Mouse (Mus musculus): Measurements from ENCODE around the gene Ankrd9. TPM values are rescaled to one million over a fixed set of nuclear protein-coding genes. Genes with fewer than 3 reads are reported as not detected.

Ankrd9 gene
- polyA plus RNA-seq, 1 experiment from 2014 or later: 12.1 TPM

Other genes with a start within 250 kb of the Ankrd9 start
- gene Wdr20, start 241.1 kb downstream of the Ankrd9 start, polyA plus RNA-seq (2014; fragmentation: Nextera tagmentation; extraction: Ambion mirVana): 23.6 and 26.2 TPM in 2 replicates
- 9.0 and 11.3 TPM in 2 replicates for gene Mok, start 138.1 kb downstream of the Ankrd9 start, polyA plus RNA-seq (2014; fragmentation: Nextera tagmentation; extraction: Ambion mirVana)
- 3.0 and 3.7 TPM in 2 replicates for gene Zfp839, start 128.8 kb downstream of the Ankrd9 start, polyA plus RNA-seq (2014; fragmentation: Nextera tagmentation; extraction: Ambion mirVana)
- 76.2 and 85.3 TPM in 2 replicates for gene Cinp, start 89.9 kb downstream of the Ankrd9 start, polyA plus RNA-seq (2014; fragmentation: Nextera tagmentation; extraction: Ambion mirVana)
- 5.5 and 6.1 TPM in 2 replicates for gene Tecpr2, start 89.8 kb downstream of the Ankrd9 start, polyA plus RNA-seq (2014; fragmentation: Nextera tagmentation; extraction: Ambion mirVana)
- 15.3 and 16.1 TPM in 2 replicates for gene Rcor1, start 60.3 kb upstream of the Ankrd9 start, polyA plus RNA-seq (2014; fragmentation: Nextera tagmentation; extraction: Ambion mirVana)
- gene Traf3, start 187.3 kb upstream of the Ankrd9 start, polyA plus RNA-seq (2014; fragmentation: Nextera tagmentation; extraction: Ambion mirVana): 15.4 and 16.2 TPM in 2 replicates
- not detected in 2 replicates for gene 4930595D18Rik, start 205.5 kb upstream of the Ankrd9 start, polyA plus RNA-seq (2014; fragmentation: Nextera tagmentation; extraction: Ambion mirVana)